Mouse (Mus musculus) kidney, adult 2 months (tissue): Measurements from ENCODE around the gene Trmt61a.

ENCODE experiments used
- CTCF ChIP-seq: fragments of 200-500 bp; conservative IDR thresholded peaks from 2 replicates; pipeline ENCODE4 v1.5.1; 2011; ENCODE audit warnings: low read depth, mild to moderate bottlenecking, control low read depth, low read length, moderate library complexity, mixed read lengths; ENCODE audit not compliant: insufficient read depth, insufficient read length
- POLR2A ChIP-seq: fragments of 200-500 bp; IDR thresholded peaks from one replicate; pipeline ENCODE4 v1.6.1; 2011; ENCODE audit warnings: low read depth, low read length, control low read depth

DNA sequence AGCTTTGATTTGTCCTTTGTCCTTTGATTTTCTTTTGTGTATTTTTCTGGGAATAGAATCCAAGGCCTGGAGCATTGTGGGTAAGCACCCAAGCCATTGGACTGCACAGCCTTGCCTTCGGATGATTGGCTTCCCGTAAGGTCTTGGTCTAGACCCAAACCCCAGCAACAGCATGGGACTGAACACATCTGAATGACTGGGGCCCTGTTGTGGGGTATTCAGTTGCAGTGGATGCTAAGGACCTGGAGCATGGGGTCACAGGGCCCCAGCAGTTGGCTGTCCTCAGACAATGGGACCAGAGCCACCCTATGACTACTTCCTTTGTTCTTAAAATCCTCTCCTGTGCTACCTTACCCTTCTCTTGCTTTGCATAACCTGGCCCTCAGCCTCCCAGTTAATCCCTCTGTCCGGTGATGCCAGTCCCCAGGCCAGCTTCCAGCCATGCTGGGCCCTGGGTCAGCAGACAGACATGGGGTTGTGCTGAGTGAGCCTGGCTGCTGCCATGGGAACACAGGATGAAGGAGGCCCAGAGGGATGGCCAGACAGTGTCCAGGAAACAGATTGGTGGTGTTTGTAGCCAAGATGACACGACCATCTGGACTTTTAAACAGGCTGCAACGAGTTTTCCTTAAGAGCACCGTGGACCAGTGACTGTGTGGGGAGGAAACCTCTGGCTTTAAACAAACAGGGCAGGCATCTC lies 46.9 kb downstream of the Trmt61a start:
- TF ChIP-seq CTCF (no peak), POLR2A (no peak)
